Mouse (Mus musculus): ENCODE data around the gene Fam89a.

Gene Fam89a

DNA sequence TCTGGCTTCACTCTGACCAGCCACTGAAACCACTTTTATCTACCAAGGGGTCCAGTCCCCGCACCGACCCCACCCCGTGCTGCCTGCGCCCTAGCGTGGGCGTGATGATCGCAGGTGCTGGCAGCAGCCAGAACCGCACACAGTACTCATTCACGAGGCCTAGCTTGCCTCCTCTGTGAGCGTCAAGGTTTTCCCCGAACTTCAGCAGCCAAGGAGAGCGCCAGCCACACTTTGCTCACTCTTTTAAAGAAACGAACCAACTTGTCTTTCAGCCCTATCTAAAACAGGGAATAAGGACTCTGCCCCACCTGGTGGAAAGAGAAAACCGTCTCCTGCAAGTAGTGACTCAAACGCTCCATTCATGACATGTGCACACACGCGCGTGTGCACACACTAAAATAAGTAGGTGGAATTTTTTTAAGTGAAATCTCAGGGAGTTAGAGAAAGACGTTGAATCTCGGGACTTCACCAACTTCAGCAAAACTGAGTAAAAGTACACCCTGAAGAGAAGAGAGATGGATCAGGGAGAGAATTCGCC is 762 bp upstream of the Fam89a start:
- DNase-seq (ENCODE audit: low spot score) = no peak

DNA sequence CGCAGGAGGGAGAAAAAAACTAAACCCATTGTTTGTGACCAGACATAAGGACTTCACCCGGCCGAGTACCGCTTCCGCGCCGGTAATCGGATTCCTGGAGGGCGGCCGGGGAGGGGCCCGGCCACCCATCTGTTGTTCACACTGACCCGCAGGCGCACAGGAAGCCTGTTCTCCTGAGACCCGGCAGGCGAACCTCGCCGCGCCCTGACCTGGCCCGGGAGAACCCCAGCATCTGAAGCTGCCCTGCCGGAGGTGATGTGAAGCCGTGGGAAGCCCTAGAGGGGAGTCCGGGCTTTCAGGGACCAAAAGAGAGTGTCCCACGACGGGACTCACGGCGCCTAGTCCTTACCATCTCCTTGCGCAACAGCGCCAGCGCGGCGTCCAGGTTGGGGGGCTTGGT is 441 bp downstream of the Fam89a start:
- no peak for DNase-seq (ENCODE audit: low spot score)

DNA sequence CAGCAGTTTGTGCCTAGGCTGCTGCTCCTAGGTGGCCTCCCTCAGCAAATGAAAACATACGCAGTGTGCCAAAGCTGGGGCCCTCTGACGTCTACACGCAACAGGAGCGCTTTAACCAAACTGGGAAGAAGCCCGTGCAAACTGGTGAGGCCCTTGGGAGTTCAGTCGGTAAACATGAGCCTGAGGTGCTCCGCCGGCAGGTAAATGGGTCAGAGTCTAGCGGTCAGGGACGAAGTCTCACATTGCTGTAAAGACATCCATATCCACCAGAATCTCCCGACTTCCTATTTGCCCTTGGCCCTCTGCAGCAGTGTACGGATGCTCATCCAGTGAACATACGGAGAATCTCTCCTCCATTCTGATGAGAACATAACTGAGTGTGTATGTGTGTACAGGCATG is 5.0 kb downstream of the Fam89a start:
- no peak for DNase-seq (ENCODE audit: low spot score)

DNA sequence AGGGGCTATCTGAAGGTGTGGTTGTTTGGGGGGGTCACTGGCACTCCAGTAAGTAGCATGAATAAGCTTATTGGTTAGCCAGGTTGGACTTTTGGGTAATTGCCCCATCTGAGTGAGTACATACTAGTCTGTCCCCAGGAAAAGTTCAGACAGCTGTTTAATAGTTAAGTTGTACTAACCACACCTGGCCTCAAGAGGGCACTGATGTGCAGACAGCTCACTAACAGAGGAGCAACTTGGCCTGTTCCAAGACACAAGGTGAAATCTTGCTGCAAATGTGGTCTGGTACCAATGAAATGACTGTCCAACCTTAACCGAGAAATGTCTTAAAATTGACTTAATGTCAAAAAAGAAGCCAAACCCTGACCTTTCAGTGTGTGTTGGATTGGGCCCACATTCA is 12.4 kb downstream of the Fam89a start:
- no peak for DNase-seq (ENCODE audit: low spot score)

DNA sequence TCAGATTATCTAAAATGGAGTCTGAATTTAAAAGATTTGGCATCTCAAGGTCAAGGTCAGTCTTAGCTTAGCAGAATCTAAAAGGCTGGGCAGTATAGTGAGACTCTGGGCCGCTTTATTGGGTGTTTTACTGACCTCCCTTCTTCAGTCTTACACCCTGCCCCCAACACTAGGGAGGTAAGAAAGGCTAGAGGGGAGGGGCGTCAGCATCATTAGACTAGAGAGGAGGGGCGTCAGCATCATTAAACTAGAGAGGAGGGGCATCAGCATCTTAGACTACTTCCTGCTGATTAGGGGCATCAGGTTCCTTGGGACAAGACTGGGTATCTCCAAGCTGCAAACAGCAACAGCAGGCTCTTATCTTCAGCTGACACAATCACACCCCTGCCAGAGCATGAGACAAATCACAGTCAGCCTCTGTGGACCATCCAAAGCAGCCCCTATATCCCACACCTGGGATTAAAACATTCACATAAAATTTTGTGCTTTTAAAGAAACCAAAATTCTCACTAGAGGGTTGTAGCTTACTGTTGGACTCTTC is 16.2 kb downstream of the Fam89a start:
- DNase-seq (ENCODE audit: low spot score) = no peak

DNA sequence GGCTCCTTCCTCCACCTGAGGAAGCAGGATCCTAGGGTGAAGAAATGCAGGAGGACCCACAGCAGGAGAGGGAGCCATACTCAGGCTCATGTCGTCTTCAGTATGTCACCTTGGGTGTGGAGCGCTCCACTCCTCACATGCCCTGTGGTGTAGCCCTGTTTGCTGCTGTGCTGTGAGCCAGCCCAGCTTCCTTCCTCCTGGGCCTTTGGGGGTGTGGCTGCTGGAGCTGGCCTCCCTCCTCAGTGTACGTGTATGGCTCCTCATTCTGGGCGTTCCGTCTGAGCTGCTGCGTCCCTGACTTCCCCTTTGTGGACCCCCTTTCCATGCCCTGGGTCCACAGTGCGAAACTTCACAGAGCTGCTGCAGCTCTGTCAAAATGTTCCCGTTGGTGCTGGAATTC is 18.8 kb downstream of the Fam89a start:
- DNase-seq (ENCODE audit: low spot score) = no peak

DNA sequence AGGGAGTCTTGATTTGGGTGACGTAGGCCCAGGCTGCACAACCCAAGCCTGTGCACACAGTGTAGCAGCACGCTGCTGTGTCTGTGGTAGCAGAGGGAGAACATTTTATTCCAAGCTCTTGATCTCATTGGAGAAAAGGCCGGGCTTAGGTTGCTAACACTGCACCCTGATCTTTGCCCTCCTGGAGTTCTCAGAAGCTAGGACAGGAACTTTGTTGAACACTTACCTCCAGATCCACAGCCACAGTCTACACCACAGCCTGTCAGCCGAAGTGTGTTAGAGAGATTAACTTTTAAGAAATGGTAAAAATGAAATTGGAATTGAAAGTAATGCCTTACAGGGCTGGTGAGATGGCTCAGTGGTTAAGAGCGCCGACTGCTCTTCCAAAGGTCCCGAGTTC is 27.3 kb downstream of the Fam89a start:
- no peak for DNase-seq (ENCODE audit: low spot score)

DNA sequence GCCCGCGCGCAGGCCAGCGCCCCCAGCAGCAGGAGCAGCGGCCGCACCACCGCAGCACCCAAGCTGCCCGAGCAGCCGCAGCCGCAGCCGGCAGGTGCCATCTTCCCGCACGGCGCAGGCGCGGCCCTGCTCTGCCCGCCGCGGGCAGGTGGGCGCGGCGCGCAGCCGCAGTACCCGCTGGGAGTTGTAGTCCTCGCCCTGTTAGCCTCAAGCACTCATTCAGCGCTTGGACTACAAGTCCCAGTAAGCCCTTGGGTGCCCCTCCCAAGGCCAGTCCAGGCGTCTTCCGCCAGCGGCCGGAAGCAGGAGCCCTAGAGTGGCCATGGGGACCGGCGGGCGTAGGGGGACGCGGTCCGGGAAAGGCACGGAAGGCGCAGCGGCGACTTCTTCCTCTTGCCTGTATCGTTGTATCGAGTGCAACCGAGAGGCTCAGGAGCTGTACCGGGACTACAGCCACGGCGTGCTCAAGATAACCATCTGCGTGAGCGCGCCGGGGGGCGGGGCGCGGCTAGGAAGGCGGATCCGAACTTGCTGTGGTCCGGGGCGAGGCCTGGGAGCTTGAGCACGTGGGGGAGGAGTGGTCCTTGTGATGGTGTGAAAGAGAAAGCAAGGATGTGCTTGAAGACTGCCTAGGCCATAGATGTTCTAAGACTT is 29.6 kb downstream of the Fam89a start, which contains the start of the genes Ttc13 and Arv1:
TSS of gene Ttc13 (minus strand) at position 122 of the 654 bp plus-strand sequence.
TSS of gene Arv1 (plus strand) at position 278 of the 654 bp plus-strand sequence.
- peak; percentile 89 for DNase-seq (ENCODE audit: low spot score)

DNA sequence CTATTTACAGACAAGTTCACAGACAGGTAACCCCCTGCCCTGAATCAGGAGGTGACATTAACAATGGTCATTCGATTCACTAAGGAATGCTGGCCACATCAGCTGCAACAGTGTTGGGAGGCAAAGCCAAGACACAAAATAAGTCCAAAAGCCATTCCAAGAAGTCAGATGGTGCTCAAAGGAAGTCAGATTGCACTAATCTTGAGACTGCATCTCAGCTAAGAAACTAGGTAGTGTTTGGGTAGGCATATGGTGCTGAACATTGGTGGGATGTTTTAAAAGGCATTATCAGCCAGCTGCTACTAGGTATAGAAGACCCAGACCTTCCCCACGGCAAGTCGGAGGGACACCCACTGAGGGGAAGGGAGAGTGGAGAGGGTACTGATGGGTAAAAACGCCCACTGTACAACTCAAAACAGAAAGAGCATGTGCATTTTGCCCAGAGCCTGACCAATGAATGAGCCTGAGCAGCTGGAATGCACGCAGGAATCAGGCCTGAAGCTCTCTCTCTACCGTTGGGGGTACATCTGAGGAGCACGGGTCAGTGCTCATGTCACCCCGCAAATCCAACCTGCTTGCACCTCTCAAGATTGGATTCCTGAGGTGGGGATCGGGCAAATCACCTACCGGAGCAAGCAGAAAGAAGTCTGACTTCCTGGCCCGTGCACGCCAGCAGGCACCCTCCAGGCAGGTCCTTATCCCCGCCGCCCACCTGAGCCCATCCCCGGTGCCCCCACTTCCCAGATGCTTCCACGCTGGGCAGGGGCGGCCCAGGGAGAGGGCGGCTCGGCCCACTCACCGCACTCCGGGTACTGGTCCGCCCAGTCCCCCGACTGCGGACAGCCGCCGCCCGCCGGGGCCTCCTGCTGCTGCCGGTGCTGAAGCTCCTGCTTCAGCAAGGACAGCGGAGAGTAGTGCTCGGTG is 30.4 kb downstream of the Fam89a start:
- no peak for DNase-seq (ENCODE audit: low spot score)

DNA sequence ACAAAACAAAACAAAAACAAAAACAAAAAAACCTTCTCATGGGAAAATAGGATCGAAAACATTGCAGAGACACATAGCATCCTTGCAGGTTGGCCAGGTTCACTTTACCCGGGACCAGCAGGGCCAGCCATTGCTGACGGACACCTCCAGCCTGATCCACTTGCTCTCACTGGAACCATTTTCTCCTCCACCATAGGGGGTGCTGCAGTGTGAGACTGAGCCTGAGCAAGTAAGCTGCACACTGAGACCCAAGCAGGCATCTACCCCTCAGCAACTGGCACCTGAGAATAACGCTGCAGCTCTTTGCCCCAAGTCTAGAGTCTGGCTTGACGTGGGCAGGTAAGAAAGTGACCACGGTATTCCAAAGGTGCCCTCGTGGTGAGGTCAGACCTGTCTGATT is 31.5 kb downstream of the Fam89a start:
- DNase-seq (ENCODE audit: low spot score) = no peak

DNA sequence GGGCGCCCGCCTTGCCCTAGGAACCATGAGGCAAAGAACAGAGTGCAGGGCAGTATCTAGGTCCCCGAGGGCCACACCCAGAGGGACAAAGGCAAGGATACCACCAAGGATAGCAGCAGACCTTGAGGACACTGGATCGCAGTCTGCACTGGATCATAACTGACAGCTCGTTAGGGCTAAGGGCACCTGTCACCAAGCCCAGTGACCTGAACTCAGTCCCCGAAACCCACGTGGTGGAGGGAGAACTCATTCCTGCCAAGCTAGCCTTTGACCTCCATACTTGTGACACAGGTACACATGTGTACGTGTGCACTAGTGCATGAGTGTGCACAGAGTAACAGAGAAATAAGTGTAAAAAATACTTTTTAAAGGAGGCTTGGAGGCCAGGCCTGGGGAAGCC is 35.9 kb downstream of the Fam89a start:
- DNase-seq (ENCODE audit: low spot score) = no peak

DNA sequence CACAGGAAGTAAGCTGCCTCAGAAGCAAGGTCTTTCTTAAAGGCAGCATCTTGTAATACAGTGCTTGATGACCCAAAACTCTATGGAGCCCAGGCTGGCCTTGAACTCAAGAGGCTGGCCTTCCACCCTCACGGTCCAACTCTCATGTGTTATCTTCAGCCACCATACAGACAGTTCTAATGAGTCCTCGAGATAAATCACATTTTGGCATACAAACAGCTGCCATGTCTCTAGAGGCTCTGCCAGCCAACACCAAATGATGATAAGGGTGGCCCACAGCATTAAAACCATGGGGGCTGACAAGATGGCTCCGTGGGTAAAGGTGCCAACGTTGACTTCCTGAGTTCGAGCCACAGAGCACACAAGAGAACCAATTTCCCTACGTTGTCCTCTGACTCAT is 38.4 kb downstream of the Fam89a start:
- DNase-seq (ENCODE audit: low spot score) = no peak

DNA sequence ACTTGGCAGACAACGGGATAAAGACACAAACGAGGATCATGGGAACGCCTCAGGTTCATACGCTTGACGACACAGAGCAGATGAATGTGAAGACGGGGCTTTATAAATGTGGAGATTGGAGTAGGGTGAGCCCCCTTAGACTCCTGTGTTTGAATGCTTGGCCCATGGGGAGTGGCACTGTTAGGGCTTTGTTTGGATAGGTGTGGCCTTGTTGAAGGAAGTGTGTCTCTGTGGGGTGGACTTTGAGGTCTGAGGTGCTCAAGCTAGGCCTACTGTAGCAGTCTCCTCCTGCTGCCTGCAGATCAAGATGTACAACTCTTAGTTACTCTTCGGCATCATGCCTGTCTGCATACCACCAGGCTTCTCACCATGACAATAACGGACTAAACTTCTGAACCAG is 45.8 kb downstream of the Fam89a start:
- DNase-seq (ENCODE audit: low spot score) = no peak

DNA sequence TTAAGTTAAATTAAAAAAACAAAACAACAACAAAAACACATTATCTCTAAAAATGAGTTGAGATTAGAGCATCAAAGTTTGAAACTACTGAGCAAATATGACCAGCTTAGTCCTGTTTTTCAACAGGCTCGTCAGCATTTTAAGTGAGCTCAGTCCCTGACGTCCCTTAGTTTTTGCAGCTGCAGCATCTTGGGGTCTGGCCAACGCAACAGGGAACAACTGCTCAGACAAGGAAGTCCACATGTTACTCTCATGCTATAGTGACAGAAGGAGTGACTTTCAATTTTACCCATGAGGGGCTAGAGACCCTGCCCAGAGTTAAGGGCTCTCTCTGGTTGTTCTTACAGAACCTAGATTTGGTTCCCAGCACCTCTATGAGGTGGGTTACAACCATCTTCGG is 47.3 kb downstream of the Fam89a start:
- no peak for DNase-seq (ENCODE audit: low spot score)

DNA sequence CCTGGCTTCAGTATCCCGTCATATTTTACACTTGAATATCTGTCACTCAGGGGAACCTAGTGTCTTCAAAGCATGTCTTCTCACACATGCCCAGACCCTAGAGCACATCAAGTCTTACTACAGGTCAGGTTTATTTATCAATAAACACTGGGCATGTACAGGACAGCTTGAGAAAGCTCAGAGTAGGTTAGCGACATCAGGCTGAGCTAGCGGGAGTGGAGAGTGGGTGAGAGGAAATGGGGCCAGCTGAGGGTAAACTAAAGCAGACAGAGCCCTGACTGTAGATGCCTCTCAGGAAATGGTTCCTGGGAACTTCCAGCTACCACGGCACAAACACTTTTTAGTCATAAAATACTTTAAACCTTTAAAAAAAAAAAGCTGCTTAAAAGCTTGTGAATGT is 48.1 kb downstream of the Fam89a start:
- no peak for DNase-seq (ENCODE audit: low spot score)

DNA sequence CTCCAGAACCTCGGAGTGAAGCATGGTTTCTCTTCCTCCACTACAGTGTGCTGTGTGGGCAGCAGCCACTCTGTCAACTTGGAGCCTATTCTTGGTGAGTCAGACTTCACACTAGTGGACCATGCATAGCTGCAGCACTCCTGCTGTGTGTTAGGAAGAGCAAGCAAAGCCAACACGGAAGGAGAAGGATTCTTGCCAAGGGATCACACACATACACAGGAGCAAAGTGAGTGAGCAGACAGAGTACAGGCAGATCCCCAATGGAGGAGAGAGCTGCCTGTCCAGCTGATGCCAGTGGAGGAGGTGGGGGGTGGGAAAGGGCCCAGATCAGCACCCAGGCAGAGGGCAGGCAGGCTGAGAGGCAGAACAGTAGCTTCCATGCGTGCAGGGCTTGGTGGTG is 49.4 kb downstream of the Fam89a start:
- no peak for DNase-seq (ENCODE audit: low spot score)

DNA sequence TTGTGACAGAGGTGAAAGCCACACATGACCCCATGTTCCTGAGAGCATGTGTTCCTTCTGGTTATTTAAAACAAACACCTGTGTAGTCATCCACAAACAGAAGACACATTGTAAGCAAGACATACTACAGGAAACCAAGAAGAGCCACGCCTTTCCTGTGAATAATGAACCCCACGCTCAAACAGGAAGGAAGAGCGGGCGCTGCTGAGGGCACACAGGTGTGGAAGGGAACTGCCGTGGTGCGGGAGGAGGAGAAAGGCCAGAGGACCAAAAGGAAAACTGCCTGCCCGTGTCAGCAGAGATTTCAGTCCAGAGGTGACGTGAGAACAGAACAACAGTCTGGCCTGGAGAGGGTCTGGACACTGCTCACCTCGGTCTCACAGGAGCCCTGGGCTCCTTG is 50.6 kb downstream of the Fam89a start:
- no peak for DNase-seq (ENCODE audit: low spot score)

DNA sequence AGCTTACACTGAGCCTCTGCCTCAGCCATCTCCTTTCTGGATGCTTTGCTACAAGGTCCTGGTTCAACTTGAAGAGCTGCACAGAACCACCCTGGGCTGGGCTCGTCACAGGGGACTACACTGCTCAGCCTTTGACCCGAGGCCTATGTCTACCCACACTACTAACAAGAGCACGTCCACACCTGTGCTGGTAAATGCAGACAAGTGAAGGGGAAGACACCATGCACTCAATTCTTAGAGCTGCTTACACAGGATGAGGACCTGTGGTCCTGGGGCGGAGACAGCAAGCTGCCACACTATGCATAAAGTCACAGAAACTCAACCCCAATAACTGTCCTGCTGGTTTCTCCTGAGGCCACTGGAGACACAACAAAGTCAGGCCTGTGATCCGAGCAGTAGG is 51.4 kb downstream of the Fam89a start:
- no peak for DNase-seq (ENCODE audit: low spot score)

DNA sequence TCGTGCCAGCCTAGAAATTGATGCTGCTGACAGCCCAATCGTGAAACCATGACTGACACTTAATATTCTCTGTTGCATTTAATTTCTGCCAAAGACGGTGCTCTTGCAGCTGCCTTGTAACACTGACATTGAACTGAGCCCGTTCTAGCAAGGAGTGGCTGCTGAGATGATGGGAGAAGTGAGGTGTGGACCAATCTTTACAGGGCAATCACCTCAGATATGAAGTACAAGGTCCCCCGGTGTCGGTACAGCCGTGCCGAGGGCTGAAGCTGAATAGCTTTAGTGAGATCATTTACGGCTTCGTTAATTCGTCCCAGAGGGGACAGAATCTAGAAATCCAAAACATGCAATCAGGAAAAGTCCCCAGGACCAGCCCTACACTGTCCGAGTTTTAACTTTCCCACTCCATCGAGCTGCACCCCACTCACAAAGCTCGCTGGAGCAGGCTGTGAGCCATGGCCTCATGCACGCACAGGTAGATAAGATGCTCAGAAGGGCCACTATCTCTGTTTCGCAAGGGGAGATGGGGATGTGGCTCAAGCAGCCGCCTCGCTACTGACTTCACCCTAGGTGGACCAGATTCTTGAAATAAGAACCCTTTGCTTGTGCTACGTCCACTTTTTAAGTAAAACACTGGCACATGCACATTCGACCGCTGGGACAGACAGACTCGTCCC is 56.1 kb downstream of the Fam89a start:
- no peak for DNase-seq (ENCODE audit: low spot score)

DNA sequence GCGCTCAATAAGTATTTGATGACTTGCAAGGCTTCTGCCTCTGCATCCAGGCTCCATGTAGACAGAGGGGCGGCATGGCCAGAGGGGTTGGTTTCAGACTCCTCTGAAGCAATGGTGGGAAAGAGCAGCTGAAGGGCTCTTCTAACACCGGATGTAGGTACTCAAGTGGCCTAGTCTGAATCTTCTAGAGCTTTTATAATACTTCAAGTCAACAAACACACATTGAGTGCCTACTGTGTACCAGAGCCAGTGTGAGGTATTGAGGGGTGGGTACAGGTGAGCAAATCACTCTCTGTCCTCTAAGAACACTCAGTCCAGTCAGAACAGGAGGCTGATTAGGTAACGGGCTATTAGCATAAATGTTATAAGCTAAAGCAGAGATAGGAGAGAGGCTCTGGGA is 59.9 kb downstream of the Fam89a start:
- no peak for DNase-seq (ENCODE audit: low spot score)

All from layer of hippocampus, adult 9-10 months (tissue).